In the genomic region with DNA sequence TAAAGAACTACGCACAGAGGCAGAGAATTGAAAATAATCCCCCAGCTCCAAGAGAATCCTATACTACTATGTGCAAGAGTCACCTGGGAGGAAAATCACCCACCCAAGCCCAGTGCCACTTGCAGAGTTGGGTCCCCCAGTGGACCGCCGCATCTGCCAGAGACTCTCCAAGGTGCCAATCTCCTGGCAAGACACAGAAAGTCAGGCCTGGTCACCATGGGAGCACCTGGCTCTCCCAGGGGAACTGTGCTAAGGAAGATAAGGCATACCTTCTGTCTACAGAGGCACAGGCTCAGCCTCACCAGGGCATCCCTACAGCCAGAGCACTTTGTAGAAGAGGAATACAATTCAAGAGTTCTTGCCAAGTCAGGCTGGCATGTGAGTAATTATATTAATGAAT, we compare ENCODE assay signal across 15 mouse cellular contexts. TPM values are rescaled to one million over a fixed set of nuclear protein-coding genes. Genes with fewer than 3 reads are reported as not detected.
"Had no signal": no experiment of that assay in that cellular context is flagged by ENCODE, and none has a peak within 500 bp of the region (broad histone marks: within the 10 kb centered on the region; RNA-seq: fewer than 3 reads in every experiment).

No protein-coding gene starts in this region.

- DNase-seq: kidney, postnatal 25 days; lung, adult 18-20 months; midbrain, embryonic 14.5 days; retina, postnatal 1 day; right cerebral cortex, postnatal 4 days; spleen, adult 18-20 months; thymus, adult 18-20 months; thymus, postnatal 14 days had no signal

- H3K4me2 ChIP-seq: neural tube, embryonic 12.5 days had no signal

- H3K36me3 ChIP-seq: midbrain, embryonic 10.5 days; neural tube, embryonic 12.5 days had no signal

- H3K9ac ChIP-seq: liver, embryonic 14.5 days; neural tube, embryonic 12.5 days had no signal

- H3K27ac ChIP-seq: liver, embryonic 14.5 days; midbrain, embryonic 10.5 days; neural tube, embryonic 12.5 days had no signal

- H3K9me3 ChIP-seq: midbrain, embryonic 10.5 days; neural tube, embryonic 12.5 days had no signal

- H3K4me3 ChIP-seq: myocyte; neural tube, embryonic 12.5 days had no signal

RNA-seq across cellular contexts. Expression of a gene that starts 35.5 kb away (rescaled TPM):
- total RNA-seq: layer of hippocampus, postnatal 10 days; left cerebral cortex, postnatal 14 days; liver, adult 2 months had no signal
- polyA plus RNA-seq: liver, adult 2 months had no signal

RNA-seq across cellular contexts. Expression of a gene that starts 57.1 kb away (rescaled TPM):
- polyA plus RNA-seq: myocyte had no signal
